Mouse (Mus musculus) layer of hippocampus, postnatal 25 days (tissue): ENCODE results near the gene Fblim1. TPM values are rescaled to one million over a fixed set of nuclear protein-coding genes. Genes with fewer than 3 reads are reported as not detected.
A peak's percentile ranks its signal among the peaks of the same experiment; 100 is the strongest.

Experiments
- DNase-seq, 2 experiments: peaks; one replicate each; pipeline ENCODE4 v3.0.0; 2022; ENCODE audit warnings: mixed read lengths in 2 of 2, low spot score in 1 of 2; ENCODE audit errors: extremely low spot score in 1 of 2
- total RNA-seq, 2 experiments: library from RNA; stranded (reverse); gene quantifications; 2 replicates each; pipeline ENCODE4 v1.2.3; 2021

The Fblim1 gene
- 1 to 10 TPM; 1.3 to 1.5 TPM for total RNA-seq

DNA sequence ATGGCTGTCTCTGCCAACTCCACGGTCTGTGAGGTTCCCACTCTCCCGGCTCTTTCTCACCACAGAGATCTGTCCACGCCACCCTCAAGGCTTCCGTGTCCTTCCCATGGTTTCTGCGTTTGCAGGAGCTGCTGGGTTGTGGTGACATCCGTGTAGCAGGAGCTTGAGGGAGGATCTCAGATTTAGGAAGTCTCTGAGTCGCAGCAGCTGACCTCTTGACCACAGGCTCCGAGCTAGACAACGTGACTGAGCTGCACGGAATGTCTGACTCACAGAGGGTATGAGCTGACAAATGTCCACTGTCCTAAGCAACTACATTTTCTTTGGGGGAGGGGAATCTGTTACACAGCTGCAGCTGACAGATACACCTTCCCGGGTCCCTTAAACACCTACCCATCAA, at the start of gene Fblim1:
TSS of gene Fblim1 (minus strand) at position 236 of the 400 bp plus-strand sequence.
- DNase-seq = no peak

DNA sequence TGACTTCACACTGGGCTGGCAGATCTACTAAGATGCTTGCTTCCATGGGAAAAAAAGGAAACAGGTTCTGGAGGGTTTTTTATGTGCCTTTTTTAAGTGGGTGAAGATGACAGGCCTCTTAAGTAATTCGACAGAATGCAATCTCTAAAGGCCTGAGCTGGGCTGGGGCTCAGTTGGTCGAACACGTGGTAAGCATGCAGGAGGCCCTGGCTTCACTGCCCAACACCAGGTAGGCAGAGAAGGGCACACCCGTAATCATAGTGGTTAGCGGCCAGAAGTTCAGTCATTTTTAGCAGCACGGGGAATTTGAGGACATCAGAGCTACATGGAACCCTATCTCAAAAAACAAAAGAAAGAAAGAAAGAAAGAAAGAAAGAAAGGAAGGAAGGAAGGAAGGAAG, 48.6 kb upstream of the Fblim1 start:
- DNase-seq = no peak

DNA sequence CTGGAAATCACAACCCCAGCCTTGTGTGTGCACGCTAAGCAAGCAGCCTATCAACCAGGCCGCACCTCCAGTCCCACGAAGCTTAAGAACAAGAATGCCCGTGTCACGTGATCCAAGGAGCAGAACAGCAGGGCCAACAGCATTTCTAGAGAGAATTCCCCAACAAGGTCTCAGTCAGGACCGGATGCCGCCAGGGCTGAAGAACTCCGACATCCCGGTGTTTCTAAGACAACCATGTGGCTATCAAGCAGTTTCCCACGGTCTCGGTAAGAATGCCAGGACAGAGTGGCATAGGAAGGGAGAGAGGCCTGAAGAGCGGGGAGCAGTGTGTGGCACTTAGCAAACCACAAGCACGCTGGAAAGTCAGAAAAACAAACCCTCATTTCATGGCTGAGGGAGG, 47.9 kb upstream of the Fblim1 start:
- DNase-seq = no peak

GRCm38 (mm10) chr4:141653044-141653443, 47.1 kb upstream of the Fblim1 start:
- DNase-seq = no peak

DNA sequence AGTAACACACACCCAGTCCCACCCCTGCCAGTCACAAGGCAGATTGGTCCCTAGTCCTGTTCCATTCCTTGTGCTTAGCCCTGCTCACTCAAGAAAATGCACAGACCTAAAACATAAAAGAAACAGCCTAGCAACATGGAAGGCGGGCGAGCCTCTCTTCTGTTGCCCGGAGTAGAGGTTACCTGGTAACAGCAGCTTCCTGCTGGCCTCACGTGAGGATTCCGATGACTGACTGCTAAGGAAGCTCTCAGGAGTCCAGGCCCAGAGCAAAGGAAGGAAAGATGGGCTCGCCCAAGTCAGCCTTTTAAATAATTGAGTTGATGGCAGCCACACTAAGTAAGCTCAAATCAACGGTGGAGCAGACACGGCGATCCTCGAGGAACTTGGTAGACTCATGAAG, 46.0 kb upstream of the Fblim1 start:
- no peak for DNase-seq

- no peak for DNase-seq
Observed at GRCm38 (mm10) chr4:141651286-141651685, 45.4 kb upstream of the Fblim1 start.

DNA sequence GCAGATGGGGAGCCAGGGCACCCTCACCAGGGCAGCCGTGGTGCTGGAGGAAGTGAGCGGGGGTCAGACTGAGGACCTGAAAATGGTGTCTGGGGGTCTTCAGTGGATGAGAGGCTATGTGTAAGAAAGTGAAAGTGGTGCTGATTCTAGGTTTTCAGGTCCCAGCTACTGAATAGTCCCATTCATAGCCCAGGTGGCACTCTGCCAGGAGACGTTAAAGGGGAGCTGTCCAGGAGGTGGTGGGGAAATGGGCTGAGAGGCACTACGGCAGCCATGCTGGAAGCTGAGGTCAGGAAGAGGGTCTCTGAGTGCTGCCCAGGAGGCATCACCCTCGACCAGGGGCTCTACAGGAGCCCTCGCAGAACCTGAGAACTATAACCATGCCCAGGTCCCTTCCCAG, 43.3 kb upstream of the Fblim1 start:
- peak in 1 of 2 experiments; percentile 53 for DNase-seq

GRCm38 (mm10) chr4:141648262-141648661, 42.4 kb upstream of the Fblim1 start:
- no peak for DNase-seq

GRCm38 (mm10) chr4:141647187-141647586, 41.3 kb upstream of the Fblim1 start:
- DNase-seq = no peak

GRCm38 (mm10) chr4:141645988-141646387, 40.1 kb upstream of the Fblim1 start:
- no peak for DNase-seq

- peak in 1 of 2 experiments; percentile 27 for DNase-seq
Observed at GRCm38 (mm10) chr4:141643118-141643855, 37.4 kb upstream of the Fblim1 start.

DNA sequence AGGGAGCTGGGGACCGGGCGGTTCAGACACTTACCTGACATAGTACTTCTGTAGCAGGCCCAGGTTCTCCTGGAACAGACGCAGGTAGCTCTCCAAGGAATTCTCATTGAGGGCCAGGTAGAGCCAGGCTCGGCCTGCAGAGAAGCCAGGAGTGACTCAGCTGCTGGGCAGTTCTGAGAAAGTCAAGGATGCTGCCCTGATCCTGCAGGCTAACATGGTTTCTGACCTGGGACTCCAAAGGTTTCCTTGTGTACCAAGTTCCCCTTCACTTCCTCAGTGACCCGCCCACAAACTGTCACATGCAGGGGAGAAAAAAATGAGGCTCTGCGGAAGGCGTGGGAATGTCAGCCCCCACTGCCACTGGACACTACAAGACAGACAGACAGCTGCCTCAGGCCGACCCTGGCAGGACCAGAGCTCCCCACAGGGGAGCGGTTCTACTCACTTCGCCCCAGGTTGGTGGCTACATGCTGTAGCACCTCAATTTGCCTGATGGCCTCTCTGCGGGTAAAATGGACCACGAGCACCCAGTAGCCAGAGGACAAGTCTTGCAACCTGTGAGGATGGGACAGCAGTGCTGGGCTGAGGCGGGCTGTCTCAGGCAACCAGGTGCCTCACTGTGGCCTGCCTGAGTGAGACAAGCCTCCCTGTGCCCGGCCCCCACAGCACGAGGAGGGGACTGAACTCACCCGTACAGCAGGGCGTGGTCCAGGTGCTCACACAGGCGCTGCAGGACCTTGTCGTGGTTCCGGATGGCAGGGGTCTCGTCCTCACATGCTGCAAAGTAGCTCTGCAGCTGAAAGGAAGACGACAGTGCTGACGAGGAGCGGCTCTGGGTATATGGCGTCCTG, 36.3 kb upstream of the Fblim1 start:
- no peak for DNase-seq

- no peak for DNase-seq
Observed at GRCm38 (mm10) chr4:141641353-141641771, 35.5 kb upstream of the Fblim1 start.

GRCm38 (mm10) chr4:141639474-141639873, 33.6 kb upstream of the Fblim1 start:
- no peak for DNase-seq

- DNase-seq = no peak
Observed at GRCm38 (mm10) chr4:141636693-141637092, 30.8 kb upstream of the Fblim1 start.

DNA sequence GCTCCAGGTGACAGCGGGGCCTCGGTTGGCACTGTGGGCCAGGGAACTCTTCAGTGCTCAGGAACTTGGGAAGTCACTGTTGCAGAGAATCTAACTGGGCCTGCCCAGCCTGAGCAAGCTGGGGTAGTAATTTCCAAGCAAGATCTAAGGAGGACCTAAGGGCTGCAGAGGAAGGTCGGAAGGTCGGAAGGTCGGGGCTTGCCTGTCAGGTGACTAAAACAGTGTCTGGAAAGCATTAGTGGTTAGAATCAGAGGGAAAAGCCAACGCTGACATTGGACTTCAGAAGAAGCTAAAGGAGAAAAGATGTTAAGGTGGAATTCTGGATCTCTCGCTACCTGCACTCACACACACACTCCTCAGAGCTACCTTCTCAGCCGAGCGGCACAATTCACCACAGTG, 30.1 kb upstream of the Fblim1 start:
- DNase-seq = no peak

- DNase-seq = no peak
Observed at GRCm38 (mm10) chr4:141632111-141632873, 26.4 kb upstream of the Fblim1 start.

- DNase-seq = no peak
Observed at GRCm38 (mm10) chr4:141631250-141631649, 25.4 kb upstream of the Fblim1 start.

- no peak for DNase-seq
Observed at GRCm38 (mm10) chr4:141630021-141630420, 24.1 kb upstream of the Fblim1 start.

GRCm38 (mm10) chr4:141628661-141629060, 22.8 kb upstream of the Fblim1 start:
- no peak for DNase-seq

DNA sequence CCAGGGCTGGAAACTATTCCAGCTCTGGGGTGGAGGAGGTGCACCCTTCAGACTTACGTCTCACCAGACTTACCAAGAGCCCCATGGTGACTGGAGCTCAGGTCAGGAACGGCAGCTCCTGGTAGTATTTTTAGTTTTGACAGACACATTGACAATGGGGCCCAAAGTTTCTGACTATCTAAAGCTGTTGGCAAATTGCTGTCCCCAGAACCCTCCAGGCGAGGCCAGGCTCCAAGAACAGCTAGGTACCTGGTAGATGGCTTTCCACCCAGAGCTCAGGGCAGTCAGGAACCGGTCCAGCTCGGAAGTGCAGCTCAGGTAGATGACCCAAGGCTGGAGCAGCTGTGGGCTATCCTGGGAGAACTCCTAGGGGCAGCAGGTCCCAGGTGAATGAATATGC, 21.6 kb upstream of the Fblim1 start:
- no peak for DNase-seq
